Mouse (Mus musculus) layer of hippocampus, adult 8-10 months (tissue): ENCODE data around the gene Mylpf. TPM values are rescaled to one million over a fixed set of nuclear protein-coding genes. Genes with fewer than 3 reads are reported as not detected.

Source experiments
- DNase-seq, 2 experiments: peaks; one replicate each; pipeline ENCODE4 v3.0.0; 2022; ENCODE audit warnings: low spot score in 2 of 2
- total RNA-seq, 4 experiments: library from RNA; stranded (reverse); gene quantifications; 2 replicates each; pipeline ENCODE4 v1.2.4; 2022

Gene Mylpf
- total RNA-seq, 4 experiments from 2014 or later, result 2.8 to 5.1 (median 3.6) TPM

DNA sequence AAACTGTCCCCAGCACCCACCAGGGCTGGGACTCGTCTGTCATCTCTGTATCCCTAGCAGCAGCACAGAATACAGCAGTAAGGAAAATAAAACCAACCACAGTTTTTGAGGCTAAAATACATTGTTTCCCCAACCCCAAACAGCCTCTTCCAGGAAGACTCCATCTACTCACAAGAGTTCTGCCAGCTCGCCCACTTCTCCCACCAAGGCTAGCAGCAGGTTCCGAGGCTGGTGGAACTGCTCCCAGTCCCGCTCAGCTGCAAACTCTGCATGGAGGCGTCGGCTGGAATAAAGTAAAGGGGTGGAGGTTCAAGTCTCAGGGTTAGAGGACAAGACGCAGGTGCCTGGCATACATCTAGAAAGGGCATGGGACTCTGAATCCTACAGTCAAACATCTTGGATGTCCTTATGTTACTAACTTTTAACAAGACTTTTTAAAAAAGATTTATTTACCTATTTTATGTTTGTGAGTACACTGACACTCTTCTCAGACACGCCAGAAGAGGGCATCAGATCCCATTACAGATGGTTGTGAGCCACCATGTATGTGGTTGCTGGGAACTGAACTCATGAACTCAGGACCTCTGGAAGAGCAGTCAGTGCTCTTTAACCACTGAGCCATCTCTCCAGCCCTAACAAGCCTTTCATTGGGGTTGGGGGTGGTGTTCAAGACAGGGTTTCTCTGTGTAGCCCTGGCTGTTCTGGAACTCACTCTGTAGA, 50.7 kb downstream of the Mylpf start:
- DNase-seq, result no peak

DNA sequence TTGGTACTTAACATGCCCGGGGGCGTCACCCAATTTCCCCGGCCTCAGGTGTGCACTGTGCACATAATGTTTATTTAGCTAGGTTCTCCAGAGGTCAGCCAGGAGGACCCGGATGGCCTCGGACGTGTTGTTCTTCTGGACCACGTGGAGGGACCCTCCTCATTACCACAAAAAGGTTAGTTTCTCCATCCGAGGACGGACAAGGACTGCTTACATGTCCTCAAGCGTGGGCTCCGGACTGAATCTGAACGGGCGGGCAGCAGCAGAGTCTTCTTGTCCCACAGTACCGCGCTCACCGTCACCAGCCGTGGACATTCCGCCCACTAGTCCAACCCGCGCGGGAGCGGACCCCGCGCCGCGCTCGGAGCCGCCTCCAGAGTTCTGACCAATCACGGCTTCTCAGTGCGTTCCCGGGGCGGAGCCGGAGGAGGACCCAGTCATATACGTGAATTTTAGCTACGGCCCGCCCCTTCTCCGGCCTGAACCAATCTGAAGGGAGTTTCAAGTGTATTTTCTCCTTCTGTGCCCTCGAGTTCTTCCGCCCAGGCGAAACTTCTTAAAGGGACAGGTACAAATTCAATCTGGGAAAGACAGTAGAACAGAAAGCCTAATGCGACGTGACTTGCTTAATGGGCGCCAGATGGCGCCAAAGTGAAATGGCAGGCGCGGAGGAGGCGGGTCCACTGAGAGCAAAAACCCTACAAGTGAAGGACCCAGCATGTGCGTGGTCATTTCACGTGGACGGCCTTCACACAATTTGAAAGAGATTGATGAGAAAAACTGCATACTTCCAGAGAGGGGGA, 51.8 kb downstream of the Mylpf start, which contains the start of gene Dctpp1:
Gene Dctpp1 (minus strand): TSS at position 401 of the 803 bp plus-strand sequence.
- DNase-seq, result peak; percentile 99

DNA sequence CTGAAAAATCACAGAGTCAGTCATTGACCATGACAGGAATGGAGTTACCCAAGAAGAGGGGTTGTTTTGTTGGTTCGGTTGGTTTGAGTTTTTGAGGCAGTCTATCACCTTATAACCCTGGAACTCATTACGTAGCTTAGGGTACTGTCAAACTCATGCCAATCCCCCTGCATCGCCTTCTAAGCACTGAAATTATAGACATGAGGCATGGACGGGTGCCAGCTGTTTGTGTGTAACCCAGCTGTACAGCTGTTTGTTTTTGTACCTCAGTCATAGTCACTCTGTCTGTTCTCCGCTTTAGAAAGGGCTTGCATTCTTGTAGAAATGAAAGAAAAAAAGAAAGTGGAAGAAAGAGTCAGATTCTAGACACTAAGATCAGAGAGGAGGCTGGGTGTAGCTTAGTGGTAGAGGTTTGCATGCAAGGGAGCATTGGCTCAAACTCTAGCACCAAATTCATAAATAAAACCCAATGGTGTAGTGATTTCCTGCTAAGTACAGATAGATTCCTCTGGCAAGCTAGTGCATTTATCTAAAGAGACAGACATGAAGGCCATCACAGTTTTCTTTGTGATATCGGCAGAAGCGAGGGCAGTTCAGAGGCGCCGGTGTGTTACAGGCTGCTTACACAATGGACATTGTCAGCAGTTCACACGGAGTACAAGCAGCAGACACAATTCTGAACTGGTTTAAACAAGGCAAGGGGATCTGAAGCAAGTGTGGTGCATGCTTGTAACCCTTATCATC, 53.7 kb downstream of the Mylpf start:
- DNase-seq, result no peak

DNA sequence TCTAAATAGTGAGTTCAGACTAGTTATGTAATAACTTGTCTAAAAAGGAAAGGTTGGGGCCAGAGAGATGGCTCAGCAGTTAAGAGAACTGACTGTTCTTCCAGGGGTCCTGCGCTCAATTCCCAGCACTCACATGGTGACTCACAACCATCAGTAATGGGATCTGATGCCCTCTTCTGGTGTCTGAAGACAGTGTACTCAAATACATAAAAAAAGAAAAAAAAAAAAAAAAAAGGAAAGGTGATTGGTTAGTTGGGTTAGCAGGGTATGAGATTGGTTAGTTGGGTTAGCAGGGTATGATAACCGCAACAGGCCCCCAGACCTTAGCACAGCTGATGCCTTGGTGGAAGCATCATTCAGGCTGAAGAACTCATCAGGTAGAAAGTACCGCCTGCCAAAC, 54.8 kb downstream of the Mylpf start:
- no peak for DNase-seq

Other genes starting within 250 kb of the Mylpf start
- gene Cdipt, start 233.0 kb upstream of the Mylpf start, total RNA-seq, result 100 to 1,000 TPM; 138 to 156 (median 152) TPM
- gene Cdiptos, start 232.8 kb upstream of the Mylpf start, total RNA-seq, result 1 to 10 TPM in 1 of 4 experiments, not detected in 3; 1.0 TPM
- gene Mvp, start 194.3 kb upstream of the Mylpf start, total RNA-seq, result 10 to 100 TPM; 10.5 to 17.2 (median 14.1) TPM
- not detected for gene Pagr1b, start 192.4 kb upstream of the Mylpf start, total RNA-seq
- 10 to 100 TPM; 18.9 to 59.7 (median 27.8) TPM for gene Pagr1a, start 191.5 kb upstream of the Mylpf start, total RNA-seq
- 10 to 100 TPM; 20.5 to 63.0 (median 52.5) TPM for gene Gm42742, start 187.8 kb upstream of the Mylpf start, total RNA-seq
- 100 to 1,000 TPM; 208 to 223 (median 215) TPM for gene Prrt2, start 187.7 kb upstream of the Mylpf start, total RNA-seq
- gene Maz, start 181.9 kb upstream of the Mylpf start, total RNA-seq, result 100 to 1,000 TPM; 204 to 209 (median 206) TPM
- 1 to 10 TPM; 2.5 to 9.4 (median 3.8) TPM for gene Kif22, start 166.4 kb upstream of the Mylpf start, total RNA-seq
- gene Zg16, start 121.6 kb upstream of the Mylpf start, total RNA-seq, result not detected
- 1 to 10 TPM; 1.2 to 3.7 (median 2.3) TPM for gene AI467606, start 117.5 kb upstream of the Mylpf start, total RNA-seq
- gene Qprt, start 86.7 kb upstream of the Mylpf start, total RNA-seq, result 1 to 10 TPM in 1 of 4 experiments, under 1 TPM in 3; 0.22 to 1.1 (median 0.53) TPM
- gene Spn, start 71.1 kb upstream of the Mylpf start, total RNA-seq, result under 1 TPM; 0.29 to 0.68 (median 0.46) TPM
- gene Cd2bp2, start 12.8 kb upstream of the Mylpf start, total RNA-seq, result 10 to 100 TPM; 87.4 to 94.4 (median 90.0) TPM
- 100 to 1,000 TPM in 2 of 4 experiments, 10 to 100 TPM in 2; 97.9 to 106 (median 101) TPM for gene Tbc1d10b, start 422 bp upstream of the Mylpf start, total RNA-seq
- 10 to 100 TPM; 20.6 to 21.4 (median 20.9) TPM for gene Zfp553, start 24.2 kb downstream of the Mylpf start, total RNA-seq
- 1 to 10 TPM; 2.4 to 7.9 (median 7.0) TPM for gene Sept1, start 24.2 kb downstream of the Mylpf start, total RNA-seq
- gene Zfp771, start 35.4 kb downstream of the Mylpf start, total RNA-seq, result 10 to 100 TPM; 51.6 to 62.9 (median 58.3) TPM
- 10 to 100 TPM; 16.8 to 21.7 (median 19.5) TPM for gene Dctpp1, start 51.8 kb downstream of the Mylpf start, total RNA-seq
- gene Sephs2, start 65.2 kb downstream of the Mylpf start, total RNA-seq, result 10 to 100 TPM; 36.9 to 43.1 (median 40.0) TPM
- gene Itgal, start 87.4 kb downstream of the Mylpf start, total RNA-seq, result under 1 TPM; 0.36 to 0.73 (median 0.53) TPM
- 10 to 100 TPM; 12.3 to 15.1 (median 13.0) TPM for gene Zfp768, start 136.7 kb downstream of the Mylpf start, total RNA-seq
- gene Zfp747, start 167.2 kb downstream of the Mylpf start, total RNA-seq, result 1 to 10 TPM; 7.3 to 9.2 (median 8.1) TPM
- gene 9130019O22Rik, start 178.3 kb downstream of the Mylpf start, total RNA-seq, result 1 to 10 TPM; 4.0 to 4.6 (median 4.3) TPM
- gene E430018J23Rik, start 184.7 kb downstream of the Mylpf start, total RNA-seq, result 1 to 10 TPM; 6.7 to 8.0 (median 7.2) TPM
- 1 to 10 TPM; 3.5 to 5.8 (median 5.0) TPM for gene Zfp764, start 197.9 kb downstream of the Mylpf start, total RNA-seq
- gene Zfp688, start 213.2 kb downstream of the Mylpf start, total RNA-seq, result 10 to 100 TPM; 11.8 to 16.7 (median 14.6) TPM
- 1 to 10 TPM; 4.5 to 7.3 (median 5.5) TPM for gene Zfp689, start 240.3 kb downstream of the Mylpf start, total RNA-seq